Mouse (Mus musculus) lung, adult 2 months (tissue): ENCODE results near the gene Kdsr.
"Not testable (repeated sequence)": the region's sequence is repeated elsewhere in the genome, so short reads cannot be mapped to it uniquely, and the experiment has no call there.

Experiments
- CTCF ChIP-seq: fragments of 200-500 bp; IDR thresholded peaks from 2 replicates; pipeline ENCODE4 v1.5.1; 2011; ENCODE audit warnings: mild to moderate bottlenecking, low read length, control low read depth; ENCODE audit not compliant: insufficient read depth
- POLR2A ChIP-seq: fragments of 200-500 bp; IDR thresholded peaks from 2 replicates; pipeline ENCODE4 v1.6.1; 2011; ENCODE audit warnings: low read depth, mild to moderate bottlenecking, control low read depth, low read length, borderline replicate concordance; ENCODE audit errors: extremely low read depth

DNA sequence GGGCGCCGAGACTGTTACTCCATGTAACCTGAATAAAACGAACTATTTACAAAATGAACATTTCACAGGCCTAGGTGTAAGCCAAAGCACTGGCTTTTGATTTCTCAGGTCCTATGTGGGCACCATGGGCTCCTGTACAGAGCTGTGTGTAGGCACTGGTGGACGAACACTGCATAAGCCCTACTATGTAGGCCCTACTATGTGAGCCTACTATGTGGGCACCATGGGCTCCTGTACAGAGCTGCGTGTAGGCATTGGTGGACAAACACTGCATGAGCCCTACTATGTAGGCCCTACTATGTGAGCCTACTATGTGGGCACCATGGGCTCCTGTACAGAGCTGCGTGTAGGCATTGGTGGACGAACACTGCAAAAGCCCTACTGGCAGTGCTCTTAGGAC lies 41.8 kb downstream of the Kdsr start:
- TF ChIP-seq CTCF, POLR2A: not testable (repeated sequence)
